Mouse (Mus musculus) ES-Bruce4 (cell line): ENCODE measurements at regions not wholly inside any gene's neighbourhood (a gene's known extent, or its start where the extent isn't known, plus 50 kb on each side); places are given as distances from the start of the nearest gene placed in this dataset.

Source experiments
- CTCF ChIP-seq: IDR thresholded peaks from one replicate; pipeline ENCODE4 v1.8.1; 2011; ENCODE audit warnings: low read depth, low read length
- EP300 ChIP-seq: IDR thresholded peaks from 2 replicates; pipeline ENCODE4 v1.6.1; 2011; ENCODE audit warnings: low read depth, low read length; ENCODE audit not compliant: insufficient read depth
- POLR2A ChIP-seq: IDR thresholded peaks from one replicate; pipeline ENCODE4 v1.8.1; 2011; ENCODE audit warnings: low read length; ENCODE audit not compliant: insufficient read depth

DNA sequence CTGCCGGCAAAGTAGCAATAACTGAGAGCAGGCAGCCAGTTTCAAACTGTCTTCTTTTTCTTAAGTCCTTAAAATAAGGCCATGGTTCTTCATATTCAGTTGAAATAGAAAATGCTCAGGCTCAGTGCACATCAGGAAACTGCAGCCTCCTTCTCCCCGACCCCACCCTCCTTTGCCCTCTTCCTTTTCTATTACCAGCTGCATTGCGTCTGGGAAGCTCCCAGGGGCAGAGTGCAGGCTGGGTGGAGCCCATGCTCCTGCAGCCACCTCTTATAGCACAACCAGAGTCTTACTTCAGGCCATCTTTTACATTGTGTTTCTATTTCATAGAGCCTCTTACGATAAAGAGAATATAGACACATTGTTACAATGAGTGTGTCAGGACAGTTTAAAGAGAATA, 288.2 kb downstream of the Hace1 start:
- TF ChIP-seq CTCF, result no peak
- TF ChIP-seq POLR2A, result no peak
- no peak for TF ChIP-seq EP300
